Mouse (Mus musculus): ENCODE results near the gene Gm609.

Gene Gm609

GRCm38 (mm10) chr16:45391680-45392079 is 101.1 kb downstream of the Gm609 start:
- DNase-seq: no peak

- DNase-seq: no peak
Observed at GRCm38 (mm10) chr16:45390286-45390956, 102.3 kb downstream of the Gm609 start.

GRCm38 (mm10) chr16:45389833-45390232 is 102.9 kb downstream of the Gm609 start:
- no peak for DNase-seq

- DNase-seq: no peak
Observed at GRCm38 (mm10) chr16:45389041-45389440, 103.7 kb downstream of the Gm609 start.

GRCm38 (mm10) chr16:45381811-45382210 is 111.0 kb downstream of the Gm609 start:
- no peak for DNase-seq

GRCm38 (mm10) chr16:45378959-45379358 is 113.8 kb downstream of the Gm609 start:
- no peak for DNase-seq

- DNase-seq: no peak
Observed at GRCm38 (mm10) chr16:45378147-45378943, 114.4 kb downstream of the Gm609 start.

GRCm38 (mm10) chr16:45377332-45377731 is 115.4 kb downstream of the Gm609 start:
- DNase-seq: no peak

GRCm38 (mm10) chr16:45376812-45377211 is 116.0 kb downstream of the Gm609 start:
- DNase-seq: no peak

- no peak for DNase-seq
Observed at GRCm38 (mm10) chr16:45376294-45376693, 116.5 kb downstream of the Gm609 start.

- DNase-seq: no peak
Observed at GRCm38 (mm10) chr16:45375506-45376225, 117.1 kb downstream of the Gm609 start.

- no peak for DNase-seq
Observed at GRCm38 (mm10) chr16:45374074-45374473, 118.7 kb downstream of the Gm609 start.

GRCm38 (mm10) chr16:45371076-45371475 is 121.7 kb downstream of the Gm609 start:
- no peak for DNase-seq

GRCm38 (mm10) chr16:45369285-45369965 is 123.3 kb downstream of the Gm609 start:
- no peak for DNase-seq

- DNase-seq: no peak
Observed at GRCm38 (mm10) chr16:45366111-45366510, 126.7 kb downstream of the Gm609 start.

- no peak for DNase-seq
Observed at GRCm38 (mm10) chr16:45365353-45365752, 127.4 kb downstream of the Gm609 start.

- no peak for DNase-seq
Observed at GRCm38 (mm10) chr16:45364627-45365026, 128.1 kb downstream of the Gm609 start.

GRCm38 (mm10) chr16:45363480-45364045 is 129.2 kb downstream of the Gm609 start:
- DNase-seq: no peak

Measured in kidney, adult 8-10 months (tissue).